Mouse (Mus musculus) C3H10T1/2 (cell line): ENCODE measurements around the gene Akap9. TPM values are rescaled to one million over a fixed set of nuclear protein-coding genes. Genes with fewer than 3 reads are reported as not detected.

Experiments used
- polyA plus RNA-seq, 2 experiments: library from polyadenylated mRNA; unstranded; fragments of >200 nt; fragmentation: generic; extraction: Trizol; gene quantifications; one replicate each; pipeline ENCODE4 v1.2.1; 2012; ENCODE audit warnings: missing spikeins in 2 of 2

The Akap9 gene
- polyA plus RNA-seq, result 1 to 10 TPM in 1 of 2 experiments, under 1 TPM in 1; 0.43 to 3.8 TPM

DNA sequence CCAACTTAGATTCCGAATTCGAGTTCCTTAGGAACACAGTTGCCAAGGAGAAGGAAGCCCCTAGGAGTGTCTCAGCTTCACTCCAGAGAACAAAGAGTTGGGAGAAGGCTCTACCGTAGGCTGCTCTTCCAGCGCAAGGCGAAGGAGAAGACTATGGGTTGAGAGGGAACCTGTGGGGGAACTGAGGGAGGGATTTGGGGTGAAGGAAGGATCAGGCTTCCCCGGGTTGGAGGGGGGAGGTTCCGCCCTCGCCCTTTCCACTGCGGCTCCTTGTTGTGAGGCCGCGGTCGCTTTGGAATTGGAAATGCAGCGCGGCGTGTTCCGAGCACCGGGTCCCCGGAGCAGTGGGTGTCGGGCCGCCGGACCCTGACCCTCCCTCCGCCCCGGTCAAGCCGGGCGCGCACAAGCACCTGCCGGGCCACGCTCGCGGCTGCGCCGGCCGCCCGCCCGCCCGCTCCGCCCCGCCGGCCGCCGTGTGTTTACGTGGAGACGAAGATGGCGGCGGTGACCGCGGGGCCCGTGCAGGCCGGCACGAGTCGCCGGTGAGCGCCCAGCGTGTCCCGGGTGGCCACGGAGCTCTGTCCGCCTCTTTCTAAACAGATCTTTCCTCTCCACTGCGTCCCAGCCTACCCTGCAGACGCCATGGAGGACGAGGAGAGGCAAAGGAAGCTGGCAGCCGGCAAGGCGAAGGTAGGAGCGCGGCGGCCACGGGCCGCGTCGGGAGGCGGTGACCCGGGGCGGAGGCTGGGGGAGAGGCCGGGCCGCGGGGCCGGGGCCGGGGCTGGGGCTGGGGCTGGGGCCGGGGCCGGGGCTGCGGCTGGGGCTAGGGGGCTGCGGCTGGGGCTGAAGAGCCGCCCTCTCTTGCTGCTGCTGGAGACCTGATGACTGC, at the start of gene Akap9:
Gene Akap9 (plus strand): TSS at position 254 of the 889 bp plus-strand sequence.

DNA sequence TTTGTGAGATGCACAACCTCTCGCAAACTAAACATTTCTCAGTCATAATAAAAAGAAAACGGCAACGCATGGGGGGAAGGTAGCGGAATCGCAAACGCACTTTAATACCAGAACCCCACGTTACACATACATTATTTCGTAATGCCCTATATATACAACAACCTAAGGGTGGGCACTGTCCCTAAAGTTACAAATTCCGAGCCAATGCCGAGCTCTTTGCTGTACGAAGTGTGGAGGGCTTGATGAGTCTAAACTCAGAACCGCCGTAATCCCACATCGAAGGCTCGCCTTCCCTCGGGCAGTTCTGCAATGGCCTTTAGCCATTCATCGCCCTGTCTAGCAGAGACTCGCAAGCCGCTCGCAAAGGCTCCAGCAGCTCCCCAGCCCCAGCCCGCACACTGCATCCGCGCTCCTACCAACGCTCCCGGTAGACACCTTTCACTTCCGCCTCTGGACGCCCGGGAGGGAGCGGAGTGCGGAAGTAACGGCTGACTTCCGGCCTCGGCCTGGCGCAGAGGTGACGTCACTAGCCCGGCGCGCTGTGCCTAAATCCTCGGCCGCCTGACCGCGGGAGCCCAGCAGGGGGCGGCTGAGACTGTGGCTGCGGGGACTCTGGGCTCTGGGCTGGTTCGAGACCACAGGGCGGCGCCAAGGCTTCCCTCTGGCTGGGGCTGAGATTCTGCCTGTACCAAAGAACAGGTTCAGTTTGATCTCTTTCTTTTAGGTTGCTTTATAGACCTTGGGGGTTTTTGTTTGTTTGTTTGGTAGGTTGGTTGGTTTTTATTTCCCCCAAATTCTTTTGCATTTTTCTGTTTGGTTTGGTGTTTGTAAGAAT, 34.2 kb upstream of the Akap9 start, which contains the start of gene Mterf1a:
Gene Mterf1a (minus strand): TSS at position 475 of the 835 bp plus-strand sequence.

DNA sequence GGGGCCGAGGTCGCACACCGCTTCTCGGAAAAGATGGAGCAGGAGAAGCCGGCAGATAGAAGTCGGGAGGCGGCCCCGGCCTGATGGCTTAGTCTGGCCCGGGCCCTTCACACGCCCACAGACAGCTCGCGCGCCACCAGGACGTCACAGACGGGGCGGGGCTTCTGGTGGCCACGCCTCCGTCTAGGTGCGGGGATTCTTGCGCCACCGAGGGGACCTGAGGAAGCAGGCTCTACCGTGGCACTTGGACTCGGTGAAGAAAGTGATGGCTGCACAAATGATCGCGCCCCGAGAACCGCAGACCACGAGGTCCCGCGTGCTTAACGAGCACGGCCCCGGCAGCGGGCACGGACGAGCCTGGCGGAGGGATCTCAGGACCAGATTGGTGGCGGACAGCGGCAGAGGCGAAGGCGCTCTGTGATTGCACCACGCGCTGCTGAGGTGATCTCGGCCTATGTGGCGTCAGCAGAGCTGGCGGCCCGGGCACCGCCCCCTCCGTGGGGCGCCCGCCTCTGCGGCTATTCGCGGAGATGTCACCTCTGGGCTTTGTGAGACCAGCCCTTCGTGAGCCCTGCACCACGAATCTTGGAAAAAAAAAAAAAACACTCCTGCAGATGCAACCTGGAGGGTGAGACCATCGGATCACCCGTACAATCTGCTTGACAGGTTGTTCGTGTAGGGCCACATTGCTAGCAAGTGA, 176.6 kb downstream of the Akap9 start, which contains the start of gene Cyp51:
Gene Cyp51 (minus strand): TSS at position 406 of the 700 bp plus-strand sequence.

Other genes starting within 250 kb of the Akap9 start
- gene Ankib1, start 125.1 kb upstream of the Akap9 start, polyA plus RNA-seq, result 1 to 10 TPM in 1 of 2 experiments, under 1 TPM in 1; 0.53 to 3.7 TPM
- gene Krit1, start 124.9 kb upstream of the Akap9 start, polyA plus RNA-seq, result 1 to 10 TPM in 1 of 2 experiments, under 1 TPM in 1; 0.34 to 3.2 TPM
- under 1 TPM in 1 of 2 experiments, not detected in 1; 0.09 TPM for gene Lrrd1, start 82.9 kb upstream of the Akap9 start, polyA plus RNA-seq
- gene Mterf1a, start 34.1 kb upstream of the Akap9 start, polyA plus RNA-seq, result 1 to 10 TPM in 1 of 2 experiments, under 1 TPM in 1; 0.22 to 2.0 TPM
- 10 to 100 TPM in 1 of 2 experiments, 1 to 10 TPM in 1; 7.0 to 29.0 TPM for gene Cyp51, start 176.7 kb downstream of the Akap9 start, polyA plus RNA-seq